Mouse (Mus musculus) brain, embryonic 14.5 days (tissue): ENCODE results near the gene Mark4.

ENCODE experiments used
- CTCF ChIP-seq: fragments of 200-500 bp; IDR thresholded peaks from 2 replicates; pipeline ENCODE4 v1.5.1; 2012; ENCODE audit warnings: inconsistent platforms, mild to moderate bottlenecking, moderate library complexity, borderline replicate concordance; ENCODE audit not compliant: insufficient read depth, insufficient read length; ENCODE audit errors: extremely low read depth
- POLR2A ChIP-seq: fragments of 200-500 bp; IDR thresholded peaks from 2 replicates; pipeline ENCODE4 v1.6.1; 2012; ENCODE audit warnings: mild to moderate bottlenecking, inconsistent platforms, borderline replicate concordance; ENCODE audit not compliant: poor library complexity, insufficient read depth, insufficient read length, severe bottlenecking; ENCODE audit errors: extremely low read depth

DNA sequence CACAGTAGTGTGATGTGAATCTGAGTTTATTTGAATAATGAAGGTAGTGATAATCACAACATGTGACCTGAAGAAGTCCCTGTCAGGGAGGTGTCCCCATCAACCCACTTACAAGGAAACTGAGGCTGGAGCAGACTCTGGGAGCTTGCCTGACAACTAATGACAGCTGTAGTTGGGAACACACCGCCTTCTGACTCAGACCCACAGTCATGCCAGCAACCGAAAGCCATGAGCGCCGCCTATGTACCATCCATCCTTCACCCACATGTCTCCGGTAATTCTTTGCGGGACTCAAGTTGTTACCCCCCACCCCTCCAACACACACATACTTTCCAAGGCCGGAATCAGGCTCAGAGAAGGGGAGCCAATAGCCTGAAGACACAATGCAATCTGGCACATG, 2.0 kb downstream of the Mark4 start:
- no peak for TF ChIP-seq CTCF
- no peak for TF ChIP-seq POLR2A
